In genomic region chr10:77258704-77259621, GRCm38 (mm10) we compare ENCODE assay signal across 8 mouse cellular contexts. TPM values are rescaled to one million over a fixed set of nuclear protein-coding genes. Genes with fewer than 3 reads are reported as not detected.
A peak's percentile ranks its signal among the peaks of the same experiment; 100 is the strongest.
DNase-seq lines count a peak whose midpoint lies in the region; ATAC-seq and TF ChIP-seq lines count a peak whose summit lies in the region.

Gene Pofut2 (plus strand): TSS chr10:77259218.

- H3K9me3 ChIP-seq in E14TG2a.4 (ENCODE audit: low read length) = no peaks in the 10 kb centered on the region
- H3K9me3 ChIP-seq in forebrain, embryonic 12.5 days = no peaks in the 10 kb centered on the region
- H3K9me3 ChIP-seq in heart, postnatal 0 days (replicated peaks; ENCODE audit: control insufficient read depth, low read length) = no peaks in the 10 kb centered on the region
- H3K9me3 ChIP-seq in liver, embryonic 16.5 days (replicated peaks; ENCODE audit: control insufficient read depth, low read length) = no peaks in the 10 kb centered on the region
- H3K9me3 ChIP-seq in neural tube, embryonic 13.5 days = no peaks in the 10 kb centered on the region

- peak; percentile 62; the same call in 1 of the 2 replicates for TF ChIP-seq EP300 in heart, postnatal 0 days (IDR thresholded peaks at IDR 0.05; ENCODE audit: low read depth)

- H3K9ac ChIP-seq in forebrain, embryonic 12.5 days = peak within 1 kb of the TSS; percentile 85
- peak within 1 kb of the TSS; percentile 82 for H3K9ac ChIP-seq in heart, postnatal 0 days (replicated peaks; ENCODE audit: low read depth, low read length)
- peak within 1 kb of the TSS; percentile 94 for H3K9ac ChIP-seq in liver, embryonic 16.5 days (ENCODE audit: low read depth, low read length)
- H3K9ac ChIP-seq in neural tube, embryonic 13.5 days = peak within 1 kb of the TSS; percentile 89

- peak within 1 kb of the TSS; percentile 83 for H3K27ac ChIP-seq in forebrain, embryonic 12.5 days
- peak within 1 kb of the TSS; percentile 91 for H3K27ac ChIP-seq in heart, postnatal 0 days (ENCODE audit: low read depth)
- H3K27ac ChIP-seq in liver, embryonic 16.5 days (ENCODE audit: low read length) = peak within 1 kb of the TSS; percentile 79
- peak within 1 kb of the TSS; percentile 87 for H3K27ac ChIP-seq in neural tube, embryonic 13.5 days (replicated peaks)
- H3K27ac ChIP-seq in testis, adult 2 months (ENCODE audit: control insufficient read depth, insufficient read depth, low read depth, low read length) = peak within 1 kb of the TSS; percentile 75

- WGBS in forebrain, embryonic 12.5 days = under 1% methylated on average over 81 of the region's 81 CpGs
- under 1% methylated on average over 81 of the region's 81 CpGs for WGBS in heart, postnatal 0 days
- under 1% methylated on average over 81 of the region's 81 CpGs for WGBS in liver, embryonic 16.5 days (ENCODE audit: insufficient replicate concordance)
- WGBS in neural tube, embryonic 13.5 days = under 1% methylated on average over 81 of the region's 81 CpGs

- peaks cover 11% of the 10 kb centered on the region; the same call in 1 of the 2 replicates for H3K27me3 ChIP-seq in E14TG2a.4 (ENCODE audit: insufficient read depth, low read length)
- no peaks in the 10 kb centered on the region for H3K27me3 ChIP-seq in forebrain, embryonic 12.5 days
- no peaks in the 10 kb centered on the region for H3K27me3 ChIP-seq in heart, postnatal 0 days (ENCODE audit: control insufficient read depth, insufficient read depth, low read length)
- H3K27me3 ChIP-seq in liver, embryonic 16.5 days (ENCODE audit: control insufficient read depth, insufficient read depth, low read depth, low read length) = no peaks in the 10 kb centered on the region
- no peaks in the 10 kb centered on the region for H3K27me3 ChIP-seq in neural tube, embryonic 13.5 days
- H3K27me3 ChIP-seq in testis, adult 2 months (ENCODE audit: control insufficient read depth, insufficient read depth, low read length) = no peaks in the 10 kb centered on the region

- TF ChIP-seq CTCF in E14TG2a.4 (conservative IDR thresholded peaks at IDR 0.05; ENCODE audit: low read length) = no peak
- TF ChIP-seq CTCF in heart, postnatal 0 days (IDR thresholded peaks at IDR 0.05; ENCODE audit: low read depth) = peak; percentile 36
- no peak for TF ChIP-seq CTCF in testis, adult 2 months (IDR thresholded peaks at IDR 0.05; ENCODE audit: control insufficient read depth, insufficient read depth, insufficient replicate concordance, low read depth, low read length)

- H3K4me3 ChIP-seq in E14TG2a.4 (replicated peaks; ENCODE audit: low read length) = peak within 1 kb of the TSS; percentile 99
- peak within 1 kb of the TSS; percentile 94 for H3K4me3 ChIP-seq in forebrain, embryonic 12.5 days (replicated peaks)
- peak within 1 kb of the TSS; percentile 80 for H3K4me3 ChIP-seq in heart, postnatal 0 days (ENCODE audit: low read depth, low read length)
- H3K4me3 ChIP-seq in liver, embryonic 16.5 days (ENCODE audit: low read depth, low read length) = peak within 1 kb of the TSS; percentile 97
- peak within 1 kb of the TSS; percentile 72 for H3K4me3 ChIP-seq in neural tube, embryonic 13.5 days
- peak within 1 kb of the TSS; percentile 93 for H3K4me3 ChIP-seq in testis, adult 2 months (ENCODE audit: control insufficient read depth, low read depth, low read length)

- peaks cover 65% of the 10 kb centered on the region for H3K4me1 ChIP-seq in E14TG2a.4 (replicated peaks; ENCODE audit: low read depth, low read length)
- peaks cover 21% of the 10 kb centered on the region for H3K4me1 ChIP-seq in forebrain, embryonic 12.5 days
- peaks cover 4% of the 10 kb centered on the region; the same call in 1 of the 2 replicates for H3K4me1 ChIP-seq in heart, postnatal 0 days (ENCODE audit: control insufficient read depth, insufficient read depth)
- peaks cover 13% of the 10 kb centered on the region for H3K4me1 ChIP-seq in liver, embryonic 16.5 days (ENCODE audit: control insufficient read depth, low read depth, low read length)
- peaks cover 27% of the 10 kb centered on the region for H3K4me1 ChIP-seq in neural tube, embryonic 13.5 days (replicated peaks)
- H3K4me1 ChIP-seq in testis, adult 2 months (ENCODE audit: control insufficient read depth, insufficient read depth, low read length) = peaks cover 3% of the 10 kb centered on the region

- peak; percentile 98 for DNase-seq in c-Kit-positive CD71-positive TER-119-positive erythroid progenitor cells, embryonic 14.5 days (ENCODE audit: low spot score)
- DNase-seq in heart, postnatal 0 days (ENCODE audit: low spot score) = peak; percentile 98
- DNase-seq in kidney, postnatal 4 days = peak; percentile 97 to 99

- peak; percentile 99 for ATAC-seq in forebrain, embryonic 12.5 days (ENCODE audit: low FRiP score)
- peak; percentile 99 for ATAC-seq in heart, postnatal 0 days (ENCODE audit: insufficient read depth, low read depth)
- peak; percentile 99 for ATAC-seq in liver, embryonic 16.5 days (ENCODE audit: low read depth)
- peak; percentile 99 for ATAC-seq in neural tube, embryonic 13.5 days (ENCODE audit: low read depth)

- peak; percentile 95 for TF ChIP-seq POLR2A in testis, adult 2 months (IDR thresholded peaks at IDR 0.05; ENCODE audit: control insufficient read depth, low read depth, low read length)

- H3K4me2 ChIP-seq in forebrain, embryonic 12.5 days = peak within 1 kb of the TSS; percentile 81
- peak within 1 kb of the TSS; percentile 84 for H3K4me2 ChIP-seq in heart, postnatal 0 days (ENCODE audit: low read depth, low read length)
- peak within 1 kb of the TSS; percentile 97 for H3K4me2 ChIP-seq in liver, embryonic 16.5 days (ENCODE audit: low read depth, low read length)
- peak within 1 kb of the TSS; percentile 78 for H3K4me2 ChIP-seq in neural tube, embryonic 13.5 days

- peaks cover 37% of the 10 kb centered on the region for H3K36me3 ChIP-seq in E14TG2a.4 (ENCODE audit: insufficient read depth, low read length)
- H3K36me3 ChIP-seq in forebrain, embryonic 12.5 days (replicated peaks) = peaks cover 34% of the 10 kb centered on the region
- peaks cover 33% of the 10 kb centered on the region for H3K36me3 ChIP-seq in heart, postnatal 0 days (replicated peaks; ENCODE audit: control insufficient read depth, insufficient read depth, low read length)
- H3K36me3 ChIP-seq in liver, embryonic 16.5 days (ENCODE audit: control insufficient read depth, insufficient read depth) = peaks cover 15% of the 10 kb centered on the region
- H3K36me3 ChIP-seq in neural tube, embryonic 13.5 days = peaks cover 35% of the 10 kb centered on the region
- H3K36me3 ChIP-seq in testis, adult 2 months (ENCODE audit: control insufficient read depth, insufficient read depth, low read length) = no peaks in the 10 kb centered on the region; the same call in 1 of the 2 replicates

RNA-seq across cellular contexts. Expression of gene Pofut2, which starts in this region (rescaled TPM):
- 65.8 and 66.4 TPM in 2 replicates for polyA plus RNA-seq in forebrain, embryonic 12.5 days (2016; fragmentation: Nextera tagmentation; extraction: Ambion mirVana)
- 78.8 and 94.1 TPM in 2 replicates for total RNA-seq in heart, postnatal 0 days (2014; rRNA removed; ENCODE audit: low replicate concordance)
- 71.1 and 72.4 TPM in 2 replicates for polyA plus RNA-seq in heart, postnatal 0 days (2015; fragmentation: Nextera tagmentation; extraction: Ambion mirVana)
- 24.9 and 25.2 TPM in 2 replicates for polyA plus RNA-seq in liver, embryonic 16.5 days (2015; fragmentation: Nextera tagmentation; extraction: Ambion mirVana)
- polyA plus RNA-seq in neural tube, embryonic 13.5 days (2015; fragmentation: Nextera tagmentation; extraction: Ambion mirVana) = 62.3 and 69.6 TPM in 2 replicates
- 54.0 and 59.9 TPM in 2 replicates for polyA plus RNA-seq in testis, adult 2 months (2012; rRNA removed)

Comparison
In these comparisons a context has a peak if more than half of its experiments do, and no peak if none do; other contexts are left out.
1. Peak in every context shown above with its lines: DNase-seq, ATAC-seq, H3K4me3 ChIP-seq and H3K27ac ChIP-seq.